Mouse (Mus musculus) layer of hippocampus, adult 11-12 months (tissue): Measurements from ENCODE around the gene Arhgap22.

Experiments
- DNase-seq: peaks from one replicate; pipeline ENCODE4 v3.0.0; 2022; ENCODE audit warnings: low spot score

Gene Arhgap22

GRCm38 (mm10) chr14:33369375-33369774, 155.5 kb downstream of the Arhgap22 start:
- DNase-seq: no peak

- no peak for DNase-seq
Measured at GRCm38 (mm10) chr14:33370056-33370455, 156.2 kb downstream of the Arhgap22 start.

- DNase-seq: peak; percentile 69
Measured at GRCm38 (mm10) chr14:33371248-33371647, 157.4 kb downstream of the Arhgap22 start.

- no peak for DNase-seq
Measured at GRCm38 (mm10) chr14:33373271-33373670, 159.4 kb downstream of the Arhgap22 start.

- DNase-seq: no peak
Measured at GRCm38 (mm10) chr14:33374089-33374488, 160.3 kb downstream of the Arhgap22 start.

- no peak for DNase-seq
Measured at GRCm38 (mm10) chr14:33377211-33377610, 163.4 kb downstream of the Arhgap22 start.

- no peak for DNase-seq
Measured at GRCm38 (mm10) chr14:33378723-33379122, 164.9 kb downstream of the Arhgap22 start.

- DNase-seq: no peak
Measured at GRCm38 (mm10) chr14:33380830-33381457, 167.1 kb downstream of the Arhgap22 start.

- no peak for DNase-seq
Measured at GRCm38 (mm10) chr14:33398065-33398860, 184.4 kb downstream of the Arhgap22 start.

- DNase-seq: no peak
Measured at GRCm38 (mm10) chr14:33400019-33400418, 186.2 kb downstream of the Arhgap22 start.

- no peak for DNase-seq
Measured at GRCm38 (mm10) chr14:33402331-33402730, 188.5 kb downstream of the Arhgap22 start.

GRCm38 (mm10) chr14:33415746-33416145, 201.9 kb downstream of the Arhgap22 start:
- no peak for DNase-seq

GRCm38 (mm10) chr14:33418311-33418909, 204.6 kb downstream of the Arhgap22 start:
- no peak for DNase-seq
